Mouse (Mus musculus): ENCODE measurements around the gene Tmem176b.
"Not testable (repeated sequence)": the region's sequence is repeated elsewhere in the genome, so short reads cannot be mapped to it uniquely, and the experiment has no call there.

Tmem176b gene

GRCm38 (mm10) chr6:48840973-48841625, at the start of gene Tmem176b:
TSS of gene Tmem176b (minus strand) at chr6:48841496.
- peak; percentile 21 for DNase-seq

DNA sequence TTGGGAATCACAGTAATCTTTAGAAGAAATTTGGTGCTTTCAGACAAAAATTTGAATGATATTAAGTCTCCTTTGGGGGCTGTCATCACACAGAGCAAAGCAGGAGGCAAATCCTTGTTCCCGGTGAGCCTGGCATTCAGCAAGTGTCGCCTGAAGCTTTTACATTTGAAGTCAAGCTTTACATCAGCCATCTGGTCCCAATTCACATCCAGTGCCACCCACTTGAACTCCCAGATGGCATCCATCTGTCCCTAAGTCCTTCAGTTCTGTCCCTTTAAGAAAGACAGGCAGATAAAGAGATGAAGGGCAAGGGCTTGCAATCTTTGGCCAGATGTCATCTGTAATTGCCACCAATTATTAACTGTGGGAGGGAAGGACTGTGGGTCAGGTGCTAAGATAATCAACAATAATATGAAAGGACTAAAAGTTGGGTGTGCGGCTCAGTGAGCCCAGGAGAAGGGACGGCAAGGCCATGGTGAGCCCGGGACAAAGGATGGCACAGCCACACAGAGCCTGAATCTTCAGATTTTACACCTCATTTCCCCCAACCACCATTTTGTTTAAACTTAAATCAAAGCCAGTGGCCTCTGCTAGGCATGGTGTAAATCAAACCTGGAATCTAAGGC, 35.3 kb upstream of the Tmem176b start:
- DNase-seq, result no peak

DNA sequence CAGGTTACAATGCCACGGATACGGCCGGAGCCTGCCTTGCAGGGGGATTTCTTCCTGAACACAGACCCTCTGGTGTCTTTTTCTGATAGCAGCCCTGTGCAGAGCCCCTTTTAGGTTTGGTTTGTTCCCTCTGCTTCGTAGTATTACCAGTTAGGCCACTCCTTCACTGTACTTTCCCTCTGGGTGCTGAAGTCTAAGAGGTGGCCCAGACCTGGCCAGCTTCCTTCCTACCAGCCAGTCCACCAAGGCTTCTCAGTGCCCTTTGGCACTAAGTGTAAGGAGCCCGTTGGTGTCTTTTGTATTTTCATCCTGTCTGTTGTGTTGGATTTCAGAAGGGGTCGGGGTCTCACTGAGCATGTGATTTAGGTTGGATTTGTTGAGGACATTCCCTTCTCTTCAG, 34.2 kb upstream of the Tmem176b start:
- DNase-seq, result no peak

DNA sequence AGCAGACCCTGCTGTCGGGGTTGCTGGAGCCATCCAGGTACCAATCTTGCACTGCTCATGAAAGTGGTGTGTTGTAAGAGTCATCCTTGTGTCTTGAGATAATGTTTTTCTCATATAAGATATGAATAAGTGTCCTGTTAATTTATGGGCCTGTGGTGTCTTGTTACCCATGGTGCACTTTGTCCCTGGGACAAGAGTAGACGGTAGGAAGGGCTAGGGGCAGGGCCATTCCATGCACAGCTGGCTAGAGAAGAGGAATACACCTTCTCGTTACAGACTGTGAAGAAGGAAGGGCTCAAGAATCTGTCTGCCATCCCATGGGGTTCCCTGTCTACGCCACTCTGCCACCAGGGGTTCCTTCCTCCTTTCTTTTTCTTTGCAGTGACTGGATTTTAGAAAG, 33.3 kb upstream of the Tmem176b start:
- no peak for DNase-seq

DNA sequence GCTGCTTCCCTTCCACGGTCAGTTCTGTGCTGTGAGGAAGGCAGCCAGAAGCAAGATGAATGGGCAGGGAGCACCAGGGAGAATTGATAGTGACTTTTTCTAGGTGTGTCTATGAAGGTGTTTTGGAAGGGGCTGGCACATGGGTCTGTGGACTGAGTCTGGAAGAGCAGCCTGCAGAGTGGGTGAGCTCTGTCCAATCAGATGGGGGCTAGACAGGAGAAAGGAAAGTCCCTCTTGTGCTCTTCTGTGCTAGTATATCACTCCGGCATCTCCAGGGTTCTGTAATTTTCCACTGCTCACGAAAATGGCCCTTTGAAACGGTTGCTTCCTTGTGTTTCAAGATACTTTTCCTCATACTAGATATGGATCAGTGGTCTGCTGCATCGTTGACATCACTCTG, 31.3 kb upstream of the Tmem176b start, which contains the start of gene Aoc1:
TSS of gene Aoc1 (plus strand) at position 301 of the 400 bp plus-strand sequence.
- no peak for DNase-seq

GRCm38 (mm10) chr6:48869774-48870173, 28.5 kb upstream of the Tmem176b start:
- no peak for DNase-seq

- no peak for DNase-seq
These were observed 25.9 kb upstream of the Tmem176b start for GRCm38 (mm10) chr6:48867158-48867557.

GRCm38 (mm10) chr6:48866355-48866950, 25.2 kb upstream of the Tmem176b start:
- DNase-seq, result not testable (repeated sequence)

DNA sequence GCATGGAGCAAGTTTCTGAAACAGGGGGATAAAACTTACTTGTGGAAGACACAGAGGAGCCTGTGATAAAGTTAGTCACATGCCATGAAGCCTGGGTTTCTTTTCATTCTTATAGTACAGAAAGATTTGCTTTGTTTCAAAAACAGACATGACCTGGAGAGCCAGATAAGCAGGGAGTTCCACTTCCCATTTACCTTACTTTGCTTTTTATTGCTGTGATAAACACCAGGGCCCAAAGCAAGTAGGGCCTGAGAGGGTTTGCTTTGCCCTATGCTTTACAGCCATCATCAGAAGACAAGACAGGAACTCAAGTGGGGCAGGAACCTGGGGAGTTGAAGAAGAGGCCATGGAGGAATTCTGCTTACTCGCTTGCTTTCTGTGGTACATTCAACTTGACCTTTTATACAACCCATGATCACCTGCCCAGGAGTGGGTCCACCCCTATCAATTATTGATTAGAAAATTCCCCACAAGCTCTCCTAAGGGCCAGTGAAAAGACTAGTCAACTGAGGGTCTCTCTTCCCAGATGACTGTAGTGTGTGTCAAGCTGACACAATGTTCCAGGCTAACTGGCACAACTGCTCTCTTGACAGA, 24.0 kb upstream of the Tmem176b start:
- no peak for DNase-seq

GRCm38 (mm10) chr6:48864723-48865122, 23.4 kb upstream of the Tmem176b start:
- no peak for DNase-seq

- no peak for DNase-seq
These were observed 22.9 kb upstream of the Tmem176b start for GRCm38 (mm10) chr6:48864181-48864580.

DNA sequence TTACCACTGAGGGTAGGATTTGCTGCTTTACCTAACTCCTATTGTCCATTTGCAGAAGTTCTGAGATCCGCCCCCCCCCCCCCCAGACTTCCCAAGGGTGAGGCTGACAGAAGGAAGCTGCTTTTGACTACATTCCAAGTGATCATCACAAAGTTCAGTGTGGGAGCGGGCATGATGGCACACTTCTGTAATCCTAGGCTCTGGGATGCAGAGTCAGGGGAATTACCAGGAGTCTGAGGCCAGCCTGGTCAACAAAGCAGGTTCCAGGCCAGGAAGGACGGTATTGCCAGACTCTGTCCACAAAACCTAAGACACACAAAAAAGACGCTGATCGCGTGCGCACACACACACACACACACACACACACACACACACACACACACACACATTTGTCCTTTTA, 22.2 kb upstream of the Tmem176b start:
- no peak for DNase-seq

- no peak for DNase-seq
These were observed 21.5 kb upstream of the Tmem176b start for GRCm38 (mm10) chr6:48862816-48863215.

DNA sequence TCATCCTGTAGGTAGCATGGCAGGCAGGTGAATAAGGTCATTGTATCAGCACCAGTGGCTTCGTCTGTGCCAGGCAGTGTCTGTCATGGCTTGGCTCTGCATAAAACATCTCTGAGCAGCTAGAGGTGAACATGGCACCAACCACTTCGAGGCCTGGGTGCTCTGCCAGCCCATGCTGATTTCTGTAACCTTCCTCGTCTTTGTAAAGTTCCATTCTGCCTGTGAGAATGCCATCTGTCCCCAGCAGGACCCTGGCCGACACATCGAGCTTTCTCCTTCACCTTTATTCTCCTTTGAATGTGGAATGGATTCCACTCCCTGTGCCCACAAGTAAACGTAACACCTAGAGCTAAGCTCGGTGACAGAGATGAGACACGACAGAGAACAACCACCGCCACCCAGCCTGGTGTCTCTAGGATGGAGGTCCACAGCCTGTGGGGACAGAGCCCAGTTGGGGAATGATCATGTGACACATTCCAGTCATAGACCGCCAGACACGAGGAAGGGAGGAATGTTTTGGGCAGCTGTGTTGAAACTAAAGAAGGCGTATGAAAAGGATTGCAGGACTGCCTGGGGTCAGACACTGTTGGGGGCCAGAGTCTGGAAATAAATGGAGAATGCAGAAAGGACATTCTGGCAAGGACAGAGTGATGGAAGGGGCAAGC, 20.5 kb upstream of the Tmem176b start:
- DNase-seq, result no peak

DNA sequence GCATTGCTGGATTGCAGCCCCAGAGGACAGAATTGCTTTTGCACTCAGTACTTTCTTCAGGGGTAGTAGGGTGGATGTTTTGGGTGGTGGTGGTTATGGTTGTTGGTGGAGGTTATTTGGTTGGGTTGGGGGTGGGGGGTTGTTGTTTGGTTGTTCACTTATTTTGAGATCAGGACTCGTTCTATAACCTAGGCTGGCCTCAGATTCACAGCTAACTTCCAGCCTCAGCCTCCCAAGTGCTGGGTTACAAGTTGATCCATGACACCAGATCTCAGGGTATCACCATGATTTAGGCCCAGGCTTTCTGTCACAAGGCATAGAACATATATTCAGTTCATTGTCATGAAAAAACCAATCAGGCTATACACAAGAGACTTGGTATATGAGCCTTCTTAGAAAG, 19.6 kb upstream of the Tmem176b start:
- no peak for DNase-seq

DNA sequence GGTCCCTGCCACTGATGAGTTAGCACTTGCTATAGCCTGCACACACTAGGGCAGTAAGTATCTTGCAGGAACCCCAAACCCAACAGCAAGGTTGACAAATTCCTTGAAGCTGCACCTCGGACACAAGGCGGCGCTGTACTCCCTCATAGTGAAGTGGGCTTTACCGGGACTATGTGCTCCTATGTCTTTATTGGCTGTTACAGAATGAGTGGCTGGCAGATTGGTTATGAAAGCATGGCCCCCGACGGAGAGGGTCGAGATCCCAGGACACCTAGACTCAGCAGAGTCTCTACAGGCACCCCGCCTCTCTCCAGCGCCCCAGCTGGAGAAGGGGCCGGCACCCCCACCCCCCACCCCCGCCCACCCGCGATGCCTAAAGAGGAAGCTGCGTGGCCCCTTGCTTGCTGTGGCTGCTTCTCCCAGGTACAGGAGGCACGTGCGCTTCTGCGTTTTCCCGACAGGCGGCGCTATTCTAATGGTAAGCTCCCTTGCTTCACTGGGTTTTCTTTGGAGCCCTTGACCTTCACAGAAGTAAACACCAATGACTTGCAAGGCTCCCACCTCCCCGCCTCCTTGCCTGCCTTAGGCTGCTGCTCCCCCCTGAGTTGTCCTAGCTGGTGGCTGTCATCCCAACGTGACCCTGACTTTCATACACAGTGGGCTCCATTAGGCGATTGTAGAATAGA, 19.0 kb upstream of the Tmem176b start:
- DNase-seq, result no peak

DNA sequence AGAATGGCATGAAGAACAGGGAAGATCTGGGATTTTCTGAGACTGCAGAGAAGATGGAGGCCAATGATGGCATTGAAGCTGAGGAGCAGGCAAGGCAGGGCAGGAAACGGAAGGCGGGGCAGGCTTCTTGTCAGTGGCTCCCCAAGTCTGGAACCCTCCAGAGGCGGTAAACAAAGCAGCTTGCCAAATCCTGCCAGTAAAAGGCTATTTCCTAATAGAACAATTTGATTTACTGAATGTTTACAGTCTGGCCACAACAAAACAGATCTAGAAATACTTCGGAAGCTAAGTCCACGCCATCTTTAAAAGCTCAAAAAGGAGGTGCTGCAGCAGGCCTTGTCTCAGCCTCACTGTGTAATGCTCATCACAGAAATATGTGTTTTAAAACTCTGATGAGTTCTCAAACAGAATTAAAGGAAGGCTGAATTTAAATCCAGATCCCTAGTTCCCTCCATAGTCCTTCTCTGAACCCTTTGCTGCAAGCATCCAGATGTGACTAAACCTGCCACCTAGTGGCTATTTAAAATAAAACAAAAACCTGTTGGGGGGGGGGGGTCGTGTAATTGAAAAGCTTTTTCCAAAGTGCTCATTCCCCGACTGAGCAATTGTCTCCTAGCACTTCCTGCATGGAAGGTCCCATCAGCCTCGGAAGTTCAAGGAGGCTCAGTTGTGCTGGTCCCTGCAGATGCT, 16.5 kb upstream of the Tmem176b start:
- no peak for DNase-seq

GRCm38 (mm10) chr6:48854155-48854554, 12.9 kb upstream of the Tmem176b start:
- DNase-seq, result no peak

DNA sequence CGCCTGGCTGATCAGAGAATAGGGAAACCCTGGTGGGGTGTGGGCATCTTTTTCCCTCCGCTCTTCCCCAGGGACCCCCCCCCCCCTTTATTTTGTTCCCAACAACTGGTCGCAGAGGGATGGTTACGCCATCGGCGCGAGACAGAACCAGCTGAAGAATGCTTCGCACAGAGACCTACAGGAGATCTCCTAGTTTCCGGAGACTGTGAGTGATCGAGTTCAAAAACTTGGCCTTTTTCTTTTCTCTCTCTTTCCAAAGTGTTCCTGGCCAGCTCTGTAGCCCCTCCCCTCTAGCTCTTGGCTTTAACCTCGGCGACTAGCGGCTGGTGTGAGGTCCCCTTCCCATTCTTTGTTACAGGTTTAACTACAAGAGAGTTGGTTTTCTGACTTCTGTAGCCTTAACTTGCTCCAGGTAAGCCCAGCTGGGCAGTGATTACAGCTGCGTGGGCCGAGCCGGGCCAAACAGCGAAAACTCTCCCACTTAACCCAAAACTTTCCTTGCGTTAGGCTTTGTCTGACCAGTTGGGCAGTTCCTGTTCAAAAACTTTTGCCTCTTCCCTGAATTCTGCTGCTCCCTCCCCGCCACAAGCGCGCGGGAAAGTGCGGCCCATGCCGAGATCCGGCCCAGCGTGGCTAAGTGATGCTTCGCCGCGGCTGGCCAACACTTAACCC, 10.7 kb upstream of the Tmem176b start:
- DNase-seq, result no peak

- no peak for DNase-seq
These were observed 3.8 kb upstream of the Tmem176b start for GRCm38 (mm10) chr6:48845086-48845485.

GRCm38 (mm10) chr6:48842111-48842842, 981 bp upstream of the Tmem176b start:
- no peak for DNase-seq
